In genomic region chr1:92365366-92366075, GRCm38 (mm10) we compare ENCODE assay signal across 14 mouse cellular contexts.
"Had no signal": no experiment of that assay in that cellular context is flagged by ENCODE, and none has a peak within 500 bp of the region (broad histone marks: within the 10 kb centered on the region; RNA-seq: fewer than 3 reads in every experiment).

No protein-coding gene starts in this region.

- ATAC-seq: midbrain, embryonic 16.5 days had no signal

- H3K4me2 ChIP-seq: lung, embryonic 14.5 days; midbrain, embryonic 12.5 days; neural tube, embryonic 12.5 days; stomach, embryonic 15.5 days had no signal

- H3K27ac ChIP-seq: midbrain, embryonic 12.5 days; neural tube, embryonic 12.5 days; stomach, embryonic 15.5 days; stomach, postnatal 0 days had no signal

- H3K9ac ChIP-seq: lung, embryonic 14.5 days; midbrain, embryonic 12.5 days; neural tube, embryonic 12.5 days; stomach, embryonic 15.5 days had no signal

- DNase-seq: lung, adult 18-20 months; lung, embryonic 14.5 days; lung, postnatal 10 days; lung, postnatal 4 days; midbrain, embryonic 14.5 days; right cerebral cortex, postnatal 14 days; thymus, adult 2 months; thymus, postnatal 25 days; thymus, postnatal 4 days had no signal

- H3K27me3 ChIP-seq: midbrain, embryonic 12.5 days; neural tube, embryonic 12.5 days; stomach, embryonic 15.5 days had no signal

- H3K36me3 ChIP-seq: midbrain, embryonic 12.5 days; neural tube, embryonic 12.5 days; stomach, embryonic 15.5 days had no signal

- H3K4me1 ChIP-seq: neural tube, embryonic 12.5 days; stomach, embryonic 15.5 days had no signal

- H3K9me3 ChIP-seq: midbrain, embryonic 12.5 days; neural tube, embryonic 12.5 days; stomach, embryonic 15.5 days had no signal

- H3K4me3 ChIP-seq: midbrain, embryonic 12.5 days; neural tube, embryonic 12.5 days; stomach, embryonic 15.5 days had no signal
